Mouse (Mus musculus) kidney, adult 2 months (tissue): ENCODE data around the gene Olfr1221.

Experiments
- CTCF ChIP-seq: fragments of 200-500 bp; conservative IDR thresholded peaks from 2 replicates; pipeline ENCODE4 v1.5.1; 2011; ENCODE audit warnings: low read depth, mild to moderate bottlenecking, control low read depth, low read length, moderate library complexity, mixed read lengths; ENCODE audit not compliant: insufficient read depth, insufficient read length
- POLR2A ChIP-seq: fragments of 200-500 bp; IDR thresholded peaks from one replicate; pipeline ENCODE4 v1.6.1; 2011; ENCODE audit warnings: low read depth, low read length, control low read depth

DNA sequence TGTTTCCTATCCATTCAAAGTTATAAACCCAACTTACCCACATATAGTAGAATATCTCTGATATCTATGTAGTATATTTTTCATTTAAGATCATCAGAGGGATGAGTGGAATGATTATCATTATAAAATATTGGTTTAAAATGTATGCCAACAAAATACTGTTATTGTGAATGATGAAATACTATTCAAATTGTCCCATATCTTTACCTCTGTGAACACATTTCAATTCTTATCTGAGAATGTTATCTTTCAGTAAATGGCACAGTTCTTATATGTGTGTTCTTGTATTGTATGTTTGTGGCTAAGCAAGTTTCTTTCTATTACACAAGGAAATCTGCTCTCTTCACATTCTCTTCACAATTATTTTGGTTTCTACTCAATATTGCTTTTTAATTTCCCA is 11.4 kb downstream of the Olfr1221 start:
- TF ChIP-seq POLR2A (no peak), CTCF (no peak)
